Mouse (Mus musculus) forebrain, postnatal 0 days (tissue): ENCODE measurements around the gene Spsb4. TPM values are rescaled to one million over a fixed set of nuclear protein-coding genes. Genes with fewer than 3 reads are reported as not detected.
"Not testable (repeated sequence)": the region's sequence is repeated elsewhere in the genome, so short reads cannot be mapped to it uniquely, and the experiment has no call there.

Source experiments
- ATAC-seq: fragments of 200-750 bp; cut with Nextera tagmentation; 2 replicates; pipeline ENCODE4 v1.8.0; 2017; ENCODE audit warnings: mild to moderate bottlenecking, moderate library complexity
- DNase-seq: peaks from one replicate; pipeline ENCODE4 v3.0.0-alpha.2; 2015
- H3K27ac ChIP-seq: fragments of 300-500 bp; sonication (generic); 2 replicates; pipeline ENCODE4 v1.5.1; 2014; ENCODE audit warnings: low read depth, mild to moderate bottlenecking, antibody characterized with exemption, low read length, moderate library complexity, mixed read lengths
- H3K27me3 ChIP-seq: fragments of 300-500 bp; sonication (generic); 2 replicates; pipeline ENCODE4 v1.6.1; 2014; ENCODE audit warnings: mild to moderate bottlenecking, low read length, mixed read lengths; ENCODE audit not compliant: insufficient read depth
- H3K36me3 ChIP-seq: fragments of 300-500 bp; sonication (generic); 2 replicates; pipeline ENCODE4 v1.6.1; 2014; ENCODE audit warnings: mild to moderate bottlenecking, moderate library complexity; ENCODE audit not compliant: insufficient read depth
- H3K4me1 ChIP-seq: fragments of 300-500 bp; sonication (generic); 2 replicates; pipeline ENCODE4 v1.6.1; 2014; ENCODE audit warnings: antibody characterized with exemption; ENCODE audit not compliant: insufficient read depth
- H3K4me2 ChIP-seq: fragments of 300-500 bp; sonication (generic); 2 replicates; pipeline ENCODE4 v1.6.1; 2014; ENCODE audit warnings: low read depth, mild to moderate bottlenecking, moderate library complexity
- H3K4me3 ChIP-seq: fragments of 300-500 bp; sonication (generic); 2 replicates; pipeline ENCODE4 v1.5.1; 2014; ENCODE audit warnings: low read depth, low read length, mixed read lengths
- H3K9ac ChIP-seq: fragments of 300-500 bp; sonication (generic); 2 replicates; pipeline ENCODE4 v1.6.1; 2014; ENCODE audit warnings: mild to moderate bottlenecking
- H3K9me3 ChIP-seq: fragments of 300-500 bp; sonication (generic); 2 replicates; pipeline ENCODE4 v1.6.1; 2016; ENCODE audit warnings: low read length
- CTCF ChIP-seq: sonication (generic); IDR thresholded peaks from 2 replicates; pipeline ENCODE4 v1.5.1; 2016; ENCODE audit warnings: antibody characterized with exemption, control low read depth, low read depth
- WGBS: fragments of 180-500 bp; shearing (Covaris S2); extraction: QIAGEN DNeasy Blood & Tissue Kit; methylation state at CpG from one replicate; pipeline ENCODE4 v1.1.7; 2014; 5-methylcytosine and 5-hydroxymethylcytosine counted together
- polyA plus RNA-seq: library from polyadenylated mRNA; unstranded; fragments of >200 nt; fragmentation: Nextera tagmentation; extraction: Ambion mirVana; gene quantifications from 2 replicates; pipeline ENCODE4 v1.2.1, GENCODE M21; 2015
- total RNA-seq: library from RNA; depleted of rRNA; stranded (reverse); fragments of >200 nt; gene quantifications from 2 replicates; pipeline ENCODE4 v1.2.3, GENCODE M21; 2014

Spsb4 gene
- total and polyA plus RNA-seq, 2 experiments from 2014 or later, result 16.0 to 22.7 TPM

DNA sequence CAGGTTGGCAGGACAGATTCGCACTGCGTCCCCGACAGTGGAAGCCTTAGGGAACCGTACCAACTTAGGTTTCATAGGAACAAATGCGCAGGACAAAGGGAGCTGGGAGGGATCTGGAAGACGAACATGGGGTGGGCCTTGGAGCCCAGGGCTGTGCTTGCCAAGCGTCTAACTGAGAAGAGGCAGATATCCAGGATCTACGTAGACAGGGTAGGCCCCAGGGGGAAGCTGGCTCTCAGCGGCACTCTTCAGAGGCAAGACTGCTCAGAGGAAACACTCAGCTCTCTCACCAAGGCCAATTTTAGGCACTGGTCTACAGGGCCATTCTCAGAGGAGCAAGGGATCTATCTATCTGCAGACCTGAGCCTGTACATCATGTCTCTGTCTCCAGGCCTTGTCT, 69.1 kb downstream of the Spsb4 start:
- ATAC-seq, result peak; percentile 48
- H3K27ac ChIP-seq, result no peak overlapping the region

DNA sequence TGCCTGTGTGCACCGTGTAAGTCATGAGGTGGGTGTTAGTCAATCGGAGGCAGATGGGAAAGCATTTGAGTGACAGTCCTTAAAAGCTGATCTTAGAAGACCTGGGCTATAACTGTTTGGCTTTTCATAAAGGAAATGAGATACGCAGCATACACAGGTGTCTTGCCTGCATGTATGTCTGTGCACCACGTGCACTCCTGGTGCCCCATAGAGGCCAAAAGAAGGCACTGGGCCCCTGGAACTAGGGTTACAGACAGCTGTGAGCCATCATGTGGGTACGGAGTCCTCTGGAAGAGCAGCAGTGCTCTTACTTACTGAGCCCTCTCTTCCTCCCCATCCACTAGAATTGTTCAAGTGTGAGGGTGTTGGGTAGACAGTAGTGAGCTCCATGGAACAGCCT, 70.1 kb downstream of the Spsb4 start:
- Histone ChIP-seq H3K36me3 (no peaks in the 10 kb centered on the region), H3K27me3 (no peaks in the 10 kb centered on the region), H3K9me3 (no peaks in the 10 kb centered on the region), H3K27ac (no peak overlapping the region), H3K9ac (no peak overlapping the region), H3K4me3 (no peak overlapping the region), H3K4me2 (no peak overlapping the region), H3K4me1 (no peaks in the 10 kb centered on the region)
- 92% methylated on average over 5 of the region's 5 CpGs for WGBS
- TF ChIP-seq CTCF, result no peak
- DNase-seq (no peak), ATAC-seq (no peak)

More for the DNA sequence above, 69.1 kb downstream of the Spsb4 start:
- Histone ChIP-seq H3K4me1 (no peaks in the 10 kb centered on the region), H3K4me3 (no peak overlapping the region), H3K27me3 (no peaks in the 10 kb centered on the region), H3K4me2 (no peak overlapping the region), H3K36me3 (no peaks in the 10 kb centered on the region), H3K9me3 (no peaks in the 10 kb centered on the region), H3K9ac (no peak overlapping the region)
- no peak for TF ChIP-seq CTCF
- WGBS, result 66% methylated on average over 9 of the region's 9 CpGs
- no peak for DNase-seq

DNA sequence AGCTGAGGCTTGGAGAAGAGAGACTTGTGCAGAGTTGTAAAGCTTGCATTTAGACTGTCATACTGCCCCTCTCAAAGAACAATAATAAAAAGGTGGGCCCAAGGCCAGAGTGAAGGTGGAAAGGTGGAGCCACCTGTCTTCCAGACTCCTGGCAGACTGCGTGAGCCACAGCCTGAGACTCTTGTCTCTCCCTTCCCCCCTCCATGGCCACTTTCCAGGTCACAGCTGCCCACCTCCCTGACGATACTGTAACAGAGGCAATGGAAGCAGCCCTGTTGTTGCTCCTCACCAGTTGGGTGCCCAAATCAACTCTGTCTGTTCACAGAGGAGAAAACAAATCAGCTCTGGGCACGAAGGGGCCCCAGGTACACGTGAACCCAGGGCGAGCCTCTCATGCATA, 71.5 kb downstream of the Spsb4 start:
- Histone ChIP-seq H3K9me3 (no peaks in the 10 kb centered on the region), H3K36me3 (no peaks in the 10 kb centered on the region), H3K4me3 (no peak overlapping the region), H3K4me1 (no peaks in the 10 kb centered on the region), H3K27ac (no peak overlapping the region), H3K9ac (no peak overlapping the region), H3K4me2 (no peak overlapping the region), H3K27me3 (no peaks in the 10 kb centered on the region)
- TF ChIP-seq CTCF, result no peak
- DNase-seq (no peak), ATAC-seq (no peak)
- WGBS, result 67% methylated on average over 5 of the region's 5 CpGs

DNA sequence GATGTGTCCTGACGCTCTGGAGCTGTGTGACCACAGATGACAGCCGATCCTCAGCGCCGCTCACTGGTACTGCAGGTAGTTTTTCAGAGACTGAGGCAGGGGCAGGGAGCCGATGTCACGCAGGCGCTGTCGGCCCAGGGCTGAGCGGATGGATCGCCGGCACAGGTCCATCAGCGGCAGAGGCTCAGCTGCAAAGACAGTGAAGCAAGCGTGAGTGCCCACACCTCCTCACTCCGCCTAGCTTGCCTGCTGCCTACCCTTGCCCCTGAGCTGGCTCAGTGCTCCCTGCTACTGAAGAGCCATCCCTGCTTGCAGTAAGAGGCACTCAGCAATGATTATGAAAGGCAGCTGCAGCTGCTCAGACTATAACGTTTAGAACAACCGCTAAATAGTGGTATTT, 74.1 kb downstream of the Spsb4 start:
- no peaks in the 10 kb centered on the region for H3K9me3 ChIP-seq
- ATAC-seq (peak; percentile 50; the same call in 1 of the 2 replicates), DNase-seq (no peak)
- H3K4me2 ChIP-seq, result no peak overlapping the region
- no peaks in the 10 kb centered on the region for H3K4me1 ChIP-seq
- H3K9ac ChIP-seq, result no peak overlapping the region
- no peak overlapping the region for H3K4me3 ChIP-seq
- WGBS, result 61% methylated on average over 16 of the region's 16 CpGs
- H3K36me3 ChIP-seq, result no peaks in the 10 kb centered on the region
- TF ChIP-seq CTCF, result no peak
- H3K27ac ChIP-seq, result no peak overlapping the region
- no peaks in the 10 kb centered on the region for H3K27me3 ChIP-seq

DNA sequence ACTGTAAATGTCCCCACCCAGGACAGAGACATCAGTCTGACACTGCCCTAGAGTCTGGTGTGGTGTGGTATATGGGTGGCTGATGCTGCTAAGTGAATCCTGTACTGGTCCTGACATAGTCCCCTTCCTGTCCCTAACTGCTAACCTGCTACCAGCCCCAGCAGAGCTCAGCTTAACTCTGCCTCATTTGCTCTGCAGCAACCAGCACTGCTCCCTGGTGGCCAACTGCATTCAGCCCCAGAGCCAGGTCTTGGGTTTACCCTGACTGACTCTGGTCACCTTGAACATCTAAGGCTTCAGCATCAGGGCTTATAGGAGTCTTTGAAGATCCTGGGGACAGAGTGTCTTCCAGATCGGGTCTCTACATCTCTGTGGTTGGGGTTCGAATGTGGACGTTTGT, 75.7 kb downstream of the Spsb4 start:
- 0 out of 2 replicates have a peak, but pooled peaks have one; percentile 15 for TF ChIP-seq CTCF
- Histone ChIP-seq H3K4me2 (no peak overlapping the region), H3K4me1 (no peaks in the 10 kb centered on the region), H3K4me3 (no peak overlapping the region), H3K27me3 (no peaks in the 10 kb centered on the region), H3K36me3 (no peaks in the 10 kb centered on the region), H3K9me3 (no peaks in the 10 kb centered on the region), H3K27ac (no peak overlapping the region), H3K9ac (no peak overlapping the region)
- ATAC-seq, result no peak
- WGBS, result 86% methylated on average over 3 of the region's 3 CpGs
- DNase-seq, result no peak

DNA sequence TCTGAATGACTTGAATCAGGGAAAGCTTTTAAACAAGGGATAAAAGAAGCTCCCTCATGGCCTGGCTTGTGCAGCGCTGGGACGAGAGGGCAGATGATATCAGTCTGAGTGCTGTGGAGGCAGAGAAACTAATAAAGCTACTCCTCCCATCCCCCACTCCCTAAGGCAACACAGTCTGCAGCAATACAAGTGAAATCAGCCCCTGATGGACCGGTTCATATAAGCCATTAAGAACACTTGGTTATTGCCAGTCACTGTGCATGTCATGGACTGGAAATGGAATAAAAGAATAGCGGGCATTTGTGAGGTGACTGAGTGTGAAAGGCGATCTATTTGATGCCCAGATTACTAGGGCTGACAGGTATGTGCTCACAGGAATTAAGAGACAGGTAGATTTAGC, 79.8 kb downstream of the Spsb4 start:
- H3K9ac ChIP-seq, result no peak overlapping the region

DNA sequence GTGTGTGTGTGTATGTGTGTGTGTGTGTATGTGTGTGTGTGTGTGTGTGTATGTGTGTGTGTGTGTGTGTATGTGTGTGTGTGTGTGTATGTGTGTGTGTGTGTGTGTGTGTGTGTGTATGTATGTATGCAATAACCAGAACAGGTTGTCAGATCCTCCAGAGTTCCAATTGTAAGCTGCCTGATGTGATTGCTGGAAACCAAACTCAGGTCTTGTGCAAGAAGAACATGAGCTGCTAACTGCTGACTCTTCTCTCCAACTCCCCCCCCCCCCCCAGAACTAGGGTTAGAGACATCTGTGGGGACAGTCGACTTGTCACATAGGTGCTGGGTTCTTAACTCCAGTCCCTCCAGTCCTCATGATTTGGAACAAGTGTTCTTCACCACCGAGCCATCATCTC, 82.2 kb downstream of the Spsb4 start:
- not testable (repeated sequence) for H3K9me3 ChIP-seq, H3K27me3 ChIP-seq, H3K4me2 ChIP-seq, H3K4me1 ChIP-seq, H3K27ac ChIP-seq, H3K4me3 ChIP-seq, H3K9ac ChIP-seq, H3K36me3 ChIP-seq, DNase-seq, ATAC-seq
- 96% methylated on average over 2 of the region's 2 CpGs for WGBS

More for the DNA sequence above, 79.8 kb downstream of the Spsb4 start:
- DNase-seq, result no peak
- Histone ChIP-seq H3K4me3 (no peak overlapping the region), H3K4me2 (no peak overlapping the region), H3K4me1 (no peaks in the 10 kb centered on the region), H3K27me3 (no peaks in the 10 kb centered on the region), H3K27ac (no peak overlapping the region), H3K9me3 (no peaks in the 10 kb centered on the region), H3K36me3 (no peaks in the 10 kb centered on the region)
- WGBS, result 79% methylated on average over 5 of the region's 5 CpGs
- TF ChIP-seq CTCF, result no peak
- ATAC-seq, result no peak
